Mouse (Mus musculus) right cerebral cortex, postnatal 14 days (tissue): ENCODE results near the gene Hoxd9.

Experiments
- DNase-seq: peaks from one replicate; pipeline ENCODE4 v3.0.0; 2022

Gene Hoxd9

GRCm38 (mm10) chr2:74734996-74735811, 37.7 kb downstream of the Hoxd9 start:
- DNase-seq = no peak

GRCm38 (mm10) chr2:74735851-74736687, 38.5 kb downstream of the Hoxd9 start:
- DNase-seq = no peak

GRCm38 (mm10) chr2:74736688-74737577, 39.4 kb downstream of the Hoxd9 start:
- DNase-seq = no peak

- no peak for DNase-seq
Measured at GRCm38 (mm10) chr2:74737578-74738070, 40.1 kb downstream of the Hoxd9 start.

- DNase-seq = no peak
Measured at GRCm38 (mm10) chr2:74738623-74739475, 41.3 kb downstream of the Hoxd9 start.

- DNase-seq = no peak
Measured at GRCm38 (mm10) chr2:74739476-74739800, 41.9 kb downstream of the Hoxd9 start.

- DNase-seq = no peak
Measured at GRCm38 (mm10) chr2:74739869-74740268, 42.3 kb downstream of the Hoxd9 start.

GRCm38 (mm10) chr2:74740311-74741091, 43.0 kb downstream of the Hoxd9 start:
- DNase-seq = no peak

GRCm38 (mm10) chr2:74741252-74741978, 43.9 kb downstream of the Hoxd9 start:
- no peak for DNase-seq

GRCm38 (mm10) chr2:74741979-74742277, 44.4 kb downstream of the Hoxd9 start:
- DNase-seq = no peak

- no peak for DNase-seq
Measured at GRCm38 (mm10) chr2:74745540-74746297, 48.2 kb downstream of the Hoxd9 start.

GRCm38 (mm10) chr2:74746298-74746921, 48.9 kb downstream of the Hoxd9 start:
- no peak for DNase-seq

- no peak for DNase-seq
Measured at GRCm38 (mm10) chr2:74747006-74747405, 49.5 kb downstream of the Hoxd9 start.

- DNase-seq = no peak
Measured at GRCm38 (mm10) chr2:74747661-74748141, 50.2 kb downstream of the Hoxd9 start.

GRCm38 (mm10) chr2:74748436-74748995, 51.0 kb downstream of the Hoxd9 start:
- no peak for DNase-seq

- DNase-seq = peak; percentile 13
Measured at GRCm38 (mm10) chr2:74749337-74750121, 52.0 kb downstream of the Hoxd9 start.
